ENCODE assay signal across 10 mouse cellular contexts in genomic region chr10:79873313-79873712, GRCm38 (mm10). TPM values are rescaled to one million over a fixed set of nuclear protein-coding genes. Genes with fewer than 3 reads are reported as not detected.
DNase-seq lines count a peak whose midpoint lies in the region; ATAC-seq and TF ChIP-seq lines count a peak whose summit lies in the region.
"Had no signal": no experiment of that assay in that cellular context is flagged by ENCODE, and none has a peak within 500 bp of the region (broad histone marks: within the 10 kb centered on the region; RNA-seq: fewer than 3 reads in every experiment).

No protein-coding gene starts in this region.

- peaks cover 12% of the 10 kb centered on the region for H3K27me3 ChIP-seq in heart, embryonic 12.5 days (replicated peaks)
- no peaks in the 10 kb centered on the region for H3K27me3 ChIP-seq in ES-Bruce4 (ENCODE audit: control insufficient read depth, insufficient read depth, low read length, poor library complexity, severe bottlenecking)
- H3K27me3 ChIP-seq in forebrain, postnatal 0 days (ENCODE audit: insufficient read depth, low read length), result no peaks in the 10 kb centered on the region
- H3K27me3 ChIP-seq in liver, embryonic 13.5 days, result peaks cover 33% of the 10 kb centered on the region

- H3K4me1 ChIP-seq in heart, embryonic 12.5 days (replicated peaks), result peaks cover 13% of the 10 kb centered on the region; the same call in 1 of the 2 replicates
- H3K4me1 ChIP-seq in ES-Bruce4 (ENCODE audit: control insufficient read depth, insufficient read depth, low read length), result peaks cover 2% of the 10 kb centered on the region
- no peaks in the 10 kb centered on the region for H3K4me1 ChIP-seq in forebrain, postnatal 0 days (ENCODE audit: insufficient read depth)
- H3K4me1 ChIP-seq in liver, embryonic 13.5 days (replicated peaks), result peaks cover 28% of the 10 kb centered on the region

- no peak for TF ChIP-seq POLR2A in ES-Bruce4 (IDR thresholded peaks at IDR 0.05; ENCODE audit: insufficient read depth, low read length)

- no peak for DNase-seq in heart, postnatal 36 days
- peak; percentile 66 for DNase-seq in forebrain, postnatal 0 days
- DNase-seq in liver, embryonic 13.5 days, result no peak
- no peak for DNase-seq in cerebellum, postnatal 14 days
- no peak for DNase-seq in spleen, postnatal 10 days (ENCODE audit: low spot score in 2 of 2)
- DNase-seq in thymus, postnatal 4 days, result no peak

- no peaks in the 10 kb centered on the region for H3K9me3 ChIP-seq in heart, embryonic 12.5 days (replicated peaks)
- H3K9me3 ChIP-seq in ES-Bruce4 (replicated peaks; ENCODE audit: control insufficient read depth, insufficient read depth, low read length, poor library complexity, severe bottlenecking), result no peaks in the 10 kb centered on the region
- H3K9me3 ChIP-seq in forebrain, postnatal 0 days (ENCODE audit: low read length), result no peaks in the 10 kb centered on the region
- H3K9me3 ChIP-seq in liver, embryonic 13.5 days (replicated peaks), result no peaks in the 10 kb centered on the region

- intact Hi-C loops in heart, postnatal 36 days (cut with DNase I), result no loop called here

- no peak for TF ChIP-seq EP300 in ES-Bruce4 (IDR thresholded peaks at IDR 0.05; ENCODE audit: insufficient read depth, low read depth, low read length)

- no peak for TF ChIP-seq CTCF in ES-Bruce4 (IDR thresholded peaks at IDR 0.05; ENCODE audit: low read depth, low read length)
- no peak for TF ChIP-seq CTCF in forebrain, postnatal 0 days (IDR thresholded peaks at IDR 0.05; ENCODE audit: low read depth)

- H3K4me2 ChIP-seq in heart, embryonic 12.5 days, result peak overlapping the region; percentile 83
- peak overlapping the region; percentile 67 for H3K4me2 ChIP-seq in forebrain, postnatal 0 days (ENCODE audit: low read depth)
- H3K4me2 ChIP-seq in liver, embryonic 13.5 days, result no peak overlapping the region; the same call in 1 of the 2 replicates

- H3K9ac ChIP-seq in heart, embryonic 12.5 days, result no peak overlapping the region
- H3K9ac ChIP-seq in ES-Bruce4 (ENCODE audit: low read depth, poor library complexity, severe bottlenecking), result 0 out of 2 replicates have a peak overlapping the region, but pooled peaks have one; percentile 66
- peak overlapping the region; percentile 87 for H3K9ac ChIP-seq in forebrain, postnatal 0 days
- H3K9ac ChIP-seq in liver, embryonic 13.5 days, result no peak overlapping the region

- WGBS in heart, embryonic 12.5 days, result 14% methylated on average over 6 of the region's 6 CpGs
- WGBS in forebrain, postnatal 0 days, result under 1% methylated on average over 6 of the region's 6 CpGs
- WGBS in liver, embryonic 13.5 days (ENCODE audit: insufficient replicate concordance), result 9% methylated on average over 6 of the region's 6 CpGs

- no peaks in the 10 kb centered on the region for H3K36me3 ChIP-seq in heart, embryonic 12.5 days
- no peaks in the 10 kb centered on the region for H3K36me3 ChIP-seq in ES-Bruce4 (ENCODE audit: control insufficient read depth, insufficient read depth, low read length, poor library complexity, severe bottlenecking)
- peaks cover 13% of the 10 kb centered on the region for H3K36me3 ChIP-seq in forebrain, postnatal 0 days (ENCODE audit: insufficient read depth)
- no peaks in the 10 kb centered on the region for H3K36me3 ChIP-seq in liver, embryonic 13.5 days

- H3K27ac ChIP-seq in heart, embryonic 12.5 days (ENCODE audit: poor library complexity, severe bottlenecking), result no peak overlapping the region
- no peak overlapping the region for H3K27ac ChIP-seq in ES-Bruce4 (ENCODE audit: insufficient read depth, low read length)
- H3K27ac ChIP-seq in forebrain, postnatal 0 days (ENCODE audit: low read depth, low read length), result peak overlapping the region; percentile 93
- H3K27ac ChIP-seq in liver, embryonic 13.5 days, result no peak overlapping the region
- H3K27ac ChIP-seq: macrophage had no signal

- no peak for ATAC-seq in heart, embryonic 12.5 days (ENCODE audit: insufficient number of reproducible peaks, low FRiP score)
- ATAC-seq in forebrain, postnatal 0 days, result peak; percentile 25
- ATAC-seq in liver, embryonic 13.5 days (ENCODE audit: low read depth), result no peak

- H3K4me3 ChIP-seq in heart, embryonic 12.5 days, result peak overlapping the region; percentile 63
- H3K4me3 ChIP-seq in ES-Bruce4 (ENCODE audit: low read depth, low read length), result no peak overlapping the region
- H3K4me3 ChIP-seq in forebrain, postnatal 0 days (ENCODE audit: low read depth, low read length), result peak overlapping the region; percentile 54
- H3K4me3 ChIP-seq in liver, embryonic 13.5 days (replicated peaks), result peak overlapping the region; percentile 58

RNA-seq across cellular contexts. Expression of gene Prtn3, which starts 1.0 kb away (rescaled TPM):
- polyA plus RNA-seq in heart, embryonic 12.5 days (2016; fragmentation: Nextera tagmentation; extraction: Ambion mirVana), result 1.8 and 2.0 TPM in 2 replicates
- total RNA-seq in heart, postnatal 36 days (2021), result not detected
- polyA plus RNA-seq in ES-Bruce4 (2011; ENCODE audit: insufficient read depth, insufficient read length, low read depth, missing spikeins), result 8.7 and 13.1 TPM in 2 replicates
- 4.9 and 7.8 TPM in 2 replicates for total RNA-seq in forebrain, postnatal 0 days (2014; rRNA removed)
- polyA plus RNA-seq in forebrain, postnatal 0 days (2015; fragmentation: Nextera tagmentation; extraction: Ambion mirVana), result 14.9 and 15.4 TPM in 2 replicates
- 54.8 and 64.6 TPM in 2 replicates for polyA plus RNA-seq in liver, embryonic 13.5 days (2015; fragmentation: Nextera tagmentation; extraction: Ambion mirVana)

RNA-seq across cellular contexts. Expression of gene Plppr3, which starts 1.1 kb away (rescaled TPM):
- 14.2 and 15.5 TPM in 2 replicates for polyA plus RNA-seq in heart, embryonic 12.5 days (2016; fragmentation: Nextera tagmentation; extraction: Ambion mirVana)
- not detected for total RNA-seq in heart, postnatal 36 days (2021)
- 6.4 and 8.3 TPM in 2 replicates for polyA plus RNA-seq in ES-Bruce4 (2011; ENCODE audit: insufficient read depth, insufficient read length, low read depth, missing spikeins)
- 427 and 473 TPM in 2 replicates for total RNA-seq in forebrain, postnatal 0 days (2014; rRNA removed)
- polyA plus RNA-seq in forebrain, postnatal 0 days (2015; fragmentation: Nextera tagmentation; extraction: Ambion mirVana), result 309 and 328 TPM in 2 replicates
- 5.7 and 5.8 TPM in 2 replicates for polyA plus RNA-seq in liver, embryonic 13.5 days (2015; fragmentation: Nextera tagmentation; extraction: Ambion mirVana)

RNA-seq across cellular contexts. Expression of gene Elane, which starts 12.7 kb away (rescaled TPM):
- 0.47 TPM in 1 of 2 replicates, not detected in the other for polyA plus RNA-seq in heart, embryonic 12.5 days (2016; fragmentation: Nextera tagmentation; extraction: Ambion mirVana)
- not detected for total RNA-seq in heart, postnatal 36 days (2021)
- not detected in 2 replicates for polyA plus RNA-seq in ES-Bruce4 (2011; ENCODE audit: insufficient read depth, insufficient read length, low read depth, missing spikeins)
- not detected in 2 replicates for total RNA-seq in forebrain, postnatal 0 days (2014; rRNA removed)
- 0.15 TPM in 1 of 2 replicates, not detected in the other for polyA plus RNA-seq in forebrain, postnatal 0 days (2015; fragmentation: Nextera tagmentation; extraction: Ambion mirVana)
- 47.1 and 59.3 TPM in 2 replicates for polyA plus RNA-seq in liver, embryonic 13.5 days (2015; fragmentation: Nextera tagmentation; extraction: Ambion mirVana)

RNA-seq across cellular contexts. Expression of gene Cfd, which starts 17.3 kb away (rescaled TPM):
- polyA plus RNA-seq in heart, embryonic 12.5 days (2016; fragmentation: Nextera tagmentation; extraction: Ambion mirVana), result not detected in 2 replicates
- total RNA-seq in heart, postnatal 36 days (2021), result 10 to 100 TPM; 11.6 to 63.9 TPM
- polyA plus RNA-seq in ES-Bruce4 (2011; ENCODE audit: insufficient read depth, insufficient read length, low read depth, missing spikeins), result not detected in 2 replicates
- total RNA-seq in forebrain, postnatal 0 days (2014; rRNA removed), result not detected in 2 replicates
- polyA plus RNA-seq in forebrain, postnatal 0 days (2015; fragmentation: Nextera tagmentation; extraction: Ambion mirVana), result not detected in 2 replicates
- not detected in 2 replicates for polyA plus RNA-seq in liver, embryonic 13.5 days (2015; fragmentation: Nextera tagmentation; extraction: Ambion mirVana)
- total RNA-seq: hematopoietic stem cell, adult 5-6 weeks had no signal
- polyA plus RNA-seq: macrophage had no signal

RNA-seq across cellular contexts. Expression of gene Ptbp1, which starts 19.1 kb away (rescaled TPM):
- 139 and 142 TPM in 2 replicates for polyA plus RNA-seq in heart, embryonic 12.5 days (2016; fragmentation: Nextera tagmentation; extraction: Ambion mirVana)
- 10 to 100 TPM; 50.9 to 51.2 TPM for total RNA-seq in heart, postnatal 36 days (2021)
- 628 and 695 TPM in 2 replicates for polyA plus RNA-seq in ES-Bruce4 (2011; ENCODE audit: insufficient read depth, insufficient read length, low read depth, missing spikeins)
- 92.9 and 97.3 TPM in 2 replicates for total RNA-seq in forebrain, postnatal 0 days (2014; rRNA removed)
- polyA plus RNA-seq in forebrain, postnatal 0 days (2015; fragmentation: Nextera tagmentation; extraction: Ambion mirVana), result 53.7 and 55.7 TPM in 2 replicates
- polyA plus RNA-seq in liver, embryonic 13.5 days (2015; fragmentation: Nextera tagmentation; extraction: Ambion mirVana), result 136 and 175 TPM in 2 replicates

Comparison
In these comparisons a context has a peak if more than half of its experiments do, and no peak if none do; other contexts are left out.
1. H3K9ac ChIP-seq: peak in ES-Bruce4 (single experiment) and forebrain, postnatal 0 days (single experiment); none in heart, embryonic 12.5 days (single experiment) and liver, embryonic 13.5 days (single experiment).
2. RNA of gene Plppr3, which starts 1.1 kb away (polyA plus RNA-seq): 309 to 328 TPM in forebrain, postnatal 0 days; 14.2 to 15.5 TPM in heart, embryonic 12.5 days, 6.4 to 8.3 TPM in ES-Bruce4 and 5.7 to 5.8 TPM in liver, embryonic 13.5 days; every median in the first group is over 10 times any median in the second.
3. RNA of gene Elane, which starts 12.7 kb away (polyA plus RNA-seq): 47.1 to 59.3 TPM in liver, embryonic 13.5 days; 0.47 TPM in heart, embryonic 12.5 days, not detected in ES-Bruce4 and 0.15 TPM in forebrain, postnatal 0 days; every median in the first group is over 10 times any median in the second.